Mouse (Mus musculus) G1E (cell line): ENCODE results near the gene Tmem202.

ENCODE experiments used
- CTCF ChIP-seq: IDR thresholded peaks from 2 replicates; pipeline ENCODE4 v1.5.1; 2012; ENCODE audit warnings: low read depth, low read length, inconsistent platforms, mixed read lengths
- TAL1 ChIP-seq: conservative IDR thresholded peaks from 2 replicates; pipeline ENCODE4 v1.6.1; 2012; ENCODE audit warnings: low read depth, low read length, inconsistent platforms, mixed read lengths

- TF ChIP-seq CTCF = no peak
- no peak for TF ChIP-seq TAL1
Observed at GRCm38 (mm10) chr9:59486076-59486518, 53.5 kb downstream of the Tmem202 start.
